Mouse (Mus musculus) hindbrain, embryonic 12.5 days (tissue): ENCODE measurements around the gene Dcbld1. TPM values are rescaled to one million over a fixed set of nuclear protein-coding genes. Genes with fewer than 3 reads are reported as not detected.

Source experiments
- ATAC-seq: fragments of 200-750 bp; cut with Nextera tagmentation; 2 replicates; pipeline ENCODE4 v1.8.0; 2017; ENCODE audit warnings: moderate TSS enrichment; ENCODE audit not compliant: low FRiP score
- H3K27ac ChIP-seq: fragments of 300-500 bp; sonication (generic); 2 replicates; pipeline ENCODE4 v1.5.1; 2016; ENCODE audit warnings: mild to moderate bottlenecking
- H3K27me3 ChIP-seq: fragments of 300-500 bp; sonication (generic); 2 replicates; pipeline ENCODE4 v1.6.1; 2016; ENCODE audit warnings: mild to moderate bottlenecking
- H3K36me3 ChIP-seq: fragments of 300-500 bp; sonication (generic); 2 replicates; pipeline ENCODE4 v1.6.1; 2016; ENCODE audit warnings: mild to moderate bottlenecking
- H3K4me1 ChIP-seq: fragments of 300-500 bp; sonication (generic); 2 replicates; pipeline ENCODE4 v1.6.1; 2016
- H3K4me2 ChIP-seq: fragments of 300-500 bp; sonication (generic); replicated peaks from 2 replicates; pipeline ENCODE4 v1.6.1; 2016; ENCODE audit warnings: mild to moderate bottlenecking
- H3K4me3 ChIP-seq: fragments of 300-500 bp; sonication (generic); 2 replicates; pipeline ENCODE4 v1.5.1; 2016; ENCODE audit warnings: mild to moderate bottlenecking
- H3K9ac ChIP-seq: fragments of 300-500 bp; sonication (generic); 2 replicates; pipeline ENCODE4 v1.6.1; 2016; ENCODE audit warnings: mild to moderate bottlenecking, moderate library complexity
- H3K9me3 ChIP-seq: fragments of 300-500 bp; sonication (generic); replicated peaks from 2 replicates; pipeline ENCODE4 v1.6.1; 2016; ENCODE audit warnings: mild to moderate bottlenecking
- WGBS: fragments of 180-500 bp; shearing (Covaris S2); methylation state at CpG from one replicate; pipeline ENCODE4 v1.1.7; 2016; 5-methylcytosine and 5-hydroxymethylcytosine counted together
- polyA plus RNA-seq: library from polyadenylated mRNA; unstranded; fragments of >200 nt; fragmentation: Nextera tagmentation; extraction: Ambion mirVana; gene quantifications from 2 replicates; pipeline ENCODE4 v1.2.1, GENCODE M21; 2016

The Dcbld1 gene
- 25.9 and 27.5 TPM in 2 replicates for polyA plus RNA-seq

DNA sequence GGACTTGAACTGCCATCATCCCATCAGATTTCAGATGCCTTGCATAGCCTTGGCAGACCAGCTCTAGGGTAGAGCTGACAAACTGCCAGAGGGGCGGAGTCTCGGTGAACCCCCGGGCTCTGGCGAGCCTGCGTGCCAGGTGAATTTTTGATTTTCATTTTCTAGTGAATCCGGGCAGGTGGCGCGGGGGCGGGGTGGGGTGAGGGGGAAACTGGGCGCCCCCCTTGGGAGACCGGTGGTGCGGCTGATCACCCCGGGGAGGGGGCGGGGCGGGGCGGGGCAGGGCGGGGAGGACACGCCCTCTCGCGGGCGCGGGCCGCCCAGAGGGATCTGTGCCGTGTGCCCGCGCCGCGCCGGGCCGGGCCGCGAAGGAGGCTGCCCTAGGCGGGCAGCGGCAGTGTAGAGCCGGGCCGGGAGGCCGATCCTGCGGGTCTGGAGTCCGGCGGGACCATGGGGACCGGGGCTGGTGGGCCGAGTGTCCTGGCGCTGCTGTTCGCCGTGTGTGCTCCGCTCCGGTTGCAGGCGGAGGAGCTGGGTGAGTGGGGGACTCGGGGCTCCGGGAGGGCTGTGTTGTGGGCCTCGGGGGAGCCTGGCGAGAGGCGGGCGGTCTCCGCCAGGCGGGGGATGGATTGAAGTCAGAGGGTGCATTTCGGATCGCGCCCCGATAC lies at the start of gene Dcbld1:
Gene Dcbld1, plus strand, starts transcription at position 319 of the 668 bp plus-strand sequence.
- H3K9ac ChIP-seq = peak within 1 kb of the TSS; percentile 88
- WGBS = under 1% methylated on average over 51 of the region's 60 CpGs

DNA sequence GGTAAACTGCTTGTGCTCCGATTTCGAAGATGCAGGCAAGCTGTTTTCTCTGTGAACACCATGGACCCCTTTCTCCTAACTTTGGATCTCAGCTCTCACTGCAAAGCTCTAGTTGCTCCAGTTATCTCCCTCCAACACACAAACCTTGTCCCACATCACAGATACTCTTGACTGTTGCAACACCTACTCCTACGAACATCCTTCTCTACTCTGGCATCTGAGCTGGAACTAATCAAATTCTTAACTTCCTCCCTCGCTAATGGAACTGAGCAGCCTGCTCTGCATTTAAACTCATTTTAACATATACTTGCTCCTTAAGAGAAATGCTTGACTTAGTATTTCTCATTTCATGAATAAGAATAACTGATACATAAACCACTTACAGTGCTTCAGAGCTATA lies 47.5 kb upstream of the Dcbld1 start:
- Histone ChIP-seq H3K36me3 (no peaks in the 10 kb centered on the region), H3K9ac (no peak overlapping the region), H3K27me3 (no peaks in the 10 kb centered on the region), H3K4me3 (no peak overlapping the region), H3K9me3 (no peaks in the 10 kb centered on the region), H3K4me2 (no peak overlapping the region), H3K27ac (no peak overlapping the region), H3K4me1 (no peaks in the 10 kb centered on the region)
- no peak for ATAC-seq
- 92% methylated on average over 4 of the region's 4 CpGs for WGBS

More for the DNA sequence above, at the start of gene Dcbld1:
- no peaks in the 10 kb centered on the region for H3K9me3 ChIP-seq
- H3K4me2 ChIP-seq = peak within 1 kb of the TSS; percentile 87
- peaks cover 7% of the 10 kb centered on the region for H3K4me1 ChIP-seq
- H3K4me3 ChIP-seq = peak within 1 kb of the TSS; percentile 86
- 0 out of 2 replicates have a peak, but pooled peaks cover 6% of the 10 kb centered on the region for H3K27me3 ChIP-seq
- no peaks in the 10 kb centered on the region for H3K36me3 ChIP-seq
- peak within 1 kb of the TSS; percentile 66 for H3K27ac ChIP-seq
- peak; percentile 96 for ATAC-seq

DNA sequence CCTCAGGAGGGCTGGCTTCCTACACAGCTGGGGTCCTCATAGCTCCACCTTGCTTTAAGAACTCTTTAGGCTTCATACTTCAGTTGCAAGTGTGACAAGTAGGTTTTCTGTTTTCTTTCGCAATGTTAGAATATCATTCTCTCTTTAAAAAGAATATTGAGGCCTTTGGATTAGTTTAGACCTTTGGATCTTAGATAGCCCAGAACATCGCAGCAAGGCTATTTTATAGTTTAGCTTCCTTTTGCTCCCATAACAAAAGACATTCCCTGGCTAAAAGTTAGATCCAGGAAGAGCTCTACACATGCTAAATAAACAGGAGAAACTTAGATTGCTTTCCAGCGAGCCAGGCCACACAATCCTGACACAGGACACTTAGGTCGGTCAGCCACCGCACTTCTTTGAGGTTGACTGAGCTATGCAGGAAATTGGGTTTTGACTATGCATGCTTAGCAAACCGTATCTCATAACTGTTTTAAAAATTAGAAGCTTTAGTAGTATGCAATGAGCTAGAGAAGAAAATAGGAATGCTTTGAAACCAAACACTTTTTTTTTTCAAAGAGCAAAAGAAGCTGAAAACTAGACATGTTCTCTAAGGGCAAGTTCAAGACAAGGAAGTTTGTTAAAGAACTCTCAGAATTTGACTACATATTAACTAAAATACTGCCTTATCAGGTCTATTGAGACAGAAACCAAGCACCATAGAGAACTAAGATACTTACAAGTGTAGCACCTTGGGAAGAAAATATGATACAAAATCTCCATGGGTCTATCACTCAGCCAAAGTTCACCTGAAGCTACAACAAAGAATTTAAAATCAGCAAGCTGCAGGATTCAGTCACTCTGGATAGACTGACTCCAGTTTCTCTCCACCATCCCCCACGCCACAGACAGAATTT lies 38.2 kb upstream of the Dcbld1 start, which contains the start of gene Ros1:
Gene Ros1, minus strand, starts transcription at position 288 of the 896 bp plus-strand sequence.
- H3K27ac ChIP-seq = no peak within 1 kb of the TSS
- no peak within 1 kb of the TSS for H3K4me2 ChIP-seq
- no peaks in the 10 kb centered on the region for H3K36me3 ChIP-seq
- 0 out of 2 replicates have a peak, but pooled peaks cover 3% of the 10 kb centered on the region for H3K9me3 ChIP-seq
- WGBS = 78% methylated on average over 7 of the region's 7 CpGs
- H3K27me3 ChIP-seq = no peaks in the 10 kb centered on the region
- H3K4me3 ChIP-seq = no peak within 1 kb of the TSS
- no peaks in the 10 kb centered on the region for H3K4me1 ChIP-seq
- no peak for ATAC-seq
- H3K9ac ChIP-seq = no peak within 1 kb of the TSS

DNA sequence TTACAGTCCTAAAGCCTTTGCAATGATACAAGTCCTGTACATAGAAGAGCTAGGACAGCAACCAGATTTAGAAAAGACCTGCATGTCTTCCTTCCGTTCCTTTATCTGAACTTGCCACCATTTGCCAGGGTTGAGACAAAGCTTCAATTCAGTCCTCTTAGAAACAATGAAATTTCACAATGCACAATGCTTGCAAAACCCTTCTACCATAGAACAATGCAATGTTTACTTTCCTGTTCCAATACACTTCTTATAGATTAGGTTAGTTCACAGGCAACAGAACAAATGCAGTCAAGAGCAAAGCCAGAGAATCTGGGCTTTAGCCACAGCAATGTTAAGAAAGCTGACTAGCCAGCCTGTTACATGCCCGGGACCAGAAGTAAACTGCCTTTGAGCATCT lies 29.4 kb upstream of the Dcbld1 start:
- no peak overlapping the region for H3K4me3 ChIP-seq
- H3K4me2 ChIP-seq = no peak overlapping the region
- no peaks in the 10 kb centered on the region for H3K4me1 ChIP-seq
- no peaks in the 10 kb centered on the region for H3K9me3 ChIP-seq
- no peak overlapping the region for H3K9ac ChIP-seq
- H3K36me3 ChIP-seq = no peaks in the 10 kb centered on the region
- H3K27me3 ChIP-seq = no peaks in the 10 kb centered on the region
- ATAC-seq = no peak
- H3K27ac ChIP-seq = no peak overlapping the region
- WGBS = 91% methylated on average over 2 of the region's 2 CpGs

DNA sequence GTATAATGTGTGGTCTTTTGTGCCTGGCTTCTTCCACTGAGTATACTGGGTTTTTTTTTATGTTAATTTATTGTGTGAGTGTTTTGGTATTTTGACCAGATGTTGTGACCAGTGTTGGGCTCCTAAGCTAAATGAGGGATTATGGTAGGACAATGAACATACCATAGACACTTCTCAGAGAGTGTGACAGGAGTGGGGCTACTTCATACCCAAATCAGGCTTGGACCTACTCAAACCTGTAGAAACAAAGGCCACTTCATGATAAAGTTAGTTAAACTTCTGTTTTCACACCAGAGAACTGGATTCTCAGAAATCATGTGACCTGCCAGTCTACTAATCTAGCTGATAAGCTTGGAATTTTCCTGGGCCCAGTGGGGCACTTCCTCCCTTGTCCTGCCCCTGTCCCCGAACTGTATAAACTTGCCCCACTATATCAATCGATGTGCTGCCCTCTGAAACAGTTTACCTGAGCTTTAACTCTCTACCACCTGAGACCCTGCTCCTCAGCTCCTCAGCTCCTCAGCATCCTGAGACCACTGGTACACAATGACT lies 18.1 kb upstream of the Dcbld1 start:
- Histone ChIP-seq H3K9me3 (no peaks in the 10 kb centered on the region), H3K36me3 (no peaks in the 10 kb centered on the region), H3K9ac (no peak overlapping the region), H3K4me3 (no peak overlapping the region), H3K27me3 (no peaks in the 10 kb centered on the region), H3K27ac (no peak overlapping the region), H3K4me1 (no peaks in the 10 kb centered on the region), H3K4me2 (no peak overlapping the region)
- no peak for ATAC-seq
- 65% methylated on average over 2 of the region's 2 CpGs for WGBS

DNA sequence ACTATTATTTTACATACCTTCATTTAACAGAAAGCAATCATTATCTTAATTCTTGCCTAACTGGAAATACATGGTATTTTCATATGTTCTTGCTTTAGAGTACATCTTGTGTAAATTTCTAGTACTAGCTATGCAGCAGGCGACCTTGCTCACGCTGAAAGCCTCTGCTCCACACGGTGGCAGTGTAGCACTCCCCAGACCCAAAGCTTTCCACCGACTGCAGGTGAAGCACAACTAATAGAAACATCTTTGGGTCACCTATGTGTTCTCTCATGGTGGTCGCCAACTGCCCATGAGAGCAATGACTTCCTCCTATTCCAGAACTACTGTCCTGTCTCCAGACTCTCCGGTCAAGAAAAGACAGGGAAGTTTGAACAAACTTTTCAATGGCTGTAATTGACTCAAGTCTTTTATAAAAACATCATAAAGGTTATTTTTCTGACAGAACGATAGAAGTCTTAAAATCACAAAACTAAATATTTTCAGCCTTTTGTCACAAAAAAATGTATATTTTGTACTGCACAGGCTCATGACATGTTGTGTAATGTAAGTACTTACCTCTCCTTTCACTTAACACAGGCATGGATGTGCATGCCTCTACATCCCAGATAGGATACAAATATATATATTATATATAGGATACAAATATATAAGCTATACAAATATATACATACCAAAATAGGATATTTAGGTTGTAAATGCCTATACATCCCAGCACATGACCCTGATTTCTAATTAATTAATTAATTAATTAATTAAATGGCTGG lies 16.4 kb upstream of the Dcbld1 start:
- Histone ChIP-seq H3K4me1 (no peaks in the 10 kb centered on the region), H3K4me3 (no peak overlapping the region), H3K27me3 (no peaks in the 10 kb centered on the region), H3K4me2 (no peak overlapping the region), H3K36me3 (no peaks in the 10 kb centered on the region), H3K9ac (no peak overlapping the region), H3K9me3 (no peaks in the 10 kb centered on the region), H3K27ac (no peak overlapping the region)
- 0 out of 2 replicates have a peak, but pooled peaks have one; percentile 16 for ATAC-seq
- WGBS = 26% methylated on average over 7 of the region's 7 CpGs

DNA sequence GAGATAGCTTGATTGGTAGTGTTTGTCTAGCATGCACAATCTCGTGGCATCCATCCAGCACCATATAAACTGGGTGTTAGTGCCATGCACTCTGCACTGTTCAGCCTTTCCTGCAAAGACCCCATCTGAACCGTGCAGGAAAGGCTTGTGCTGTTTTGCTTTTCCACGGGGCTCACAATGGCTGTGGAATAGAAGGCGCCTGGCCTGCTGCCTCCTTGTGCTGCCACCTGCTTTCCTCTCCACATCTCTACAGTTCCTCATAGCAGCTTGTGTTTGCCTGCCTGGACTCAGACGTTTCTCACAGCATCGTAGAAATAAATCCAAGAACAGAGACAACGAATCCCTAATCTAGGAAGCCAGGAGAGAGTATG lies 15.9 kb upstream of the Dcbld1 start:
- ATAC-seq = 0 out of 2 replicates have a peak, but pooled peaks have one; percentile 61
- H3K9ac ChIP-seq = no peak overlapping the region
- H3K36me3 ChIP-seq = no peaks in the 10 kb centered on the region
- no peaks in the 10 kb centered on the region for H3K27me3 ChIP-seq
- H3K27ac ChIP-seq = no peak overlapping the region
- no peak overlapping the region for H3K4me2 ChIP-seq
- no peak overlapping the region for H3K4me3 ChIP-seq
- no peaks in the 10 kb centered on the region for H3K4me1 ChIP-seq
- H3K9me3 ChIP-seq = no peaks in the 10 kb centered on the region
- WGBS = 55% methylated on average over 7 of the region's 7 CpGs

DNA sequence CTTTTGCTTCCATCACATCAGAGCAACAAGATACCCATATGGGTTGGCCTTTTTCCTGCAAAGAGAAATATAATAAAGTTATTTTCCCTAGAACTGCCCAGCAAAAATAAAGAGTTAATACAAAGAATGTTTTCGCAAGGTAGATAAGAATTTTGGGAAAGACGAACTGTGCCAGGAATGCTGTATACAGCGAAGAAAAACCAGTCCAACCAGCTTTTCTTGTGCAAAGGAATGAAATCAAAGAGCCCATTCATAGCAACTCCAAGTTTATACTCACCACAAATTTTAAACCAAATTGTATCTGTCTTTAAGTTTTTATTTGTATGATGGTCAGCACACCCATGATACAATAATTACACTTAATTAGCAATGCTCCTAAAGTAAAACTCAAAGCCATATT lies 13.8 kb upstream of the Dcbld1 start:
- Histone ChIP-seq H3K4me3 (no peak overlapping the region), H3K27ac (no peak overlapping the region), H3K27me3 (no peaks in the 10 kb centered on the region), H3K4me1 (no peaks in the 10 kb centered on the region), H3K9ac (no peak overlapping the region), H3K9me3 (no peaks in the 10 kb centered on the region), H3K4me2 (no peak overlapping the region), H3K36me3 (no peaks in the 10 kb centered on the region)
- WGBS = 81% methylated on average over 3 of the region's 3 CpGs
- no peak for ATAC-seq

DNA sequence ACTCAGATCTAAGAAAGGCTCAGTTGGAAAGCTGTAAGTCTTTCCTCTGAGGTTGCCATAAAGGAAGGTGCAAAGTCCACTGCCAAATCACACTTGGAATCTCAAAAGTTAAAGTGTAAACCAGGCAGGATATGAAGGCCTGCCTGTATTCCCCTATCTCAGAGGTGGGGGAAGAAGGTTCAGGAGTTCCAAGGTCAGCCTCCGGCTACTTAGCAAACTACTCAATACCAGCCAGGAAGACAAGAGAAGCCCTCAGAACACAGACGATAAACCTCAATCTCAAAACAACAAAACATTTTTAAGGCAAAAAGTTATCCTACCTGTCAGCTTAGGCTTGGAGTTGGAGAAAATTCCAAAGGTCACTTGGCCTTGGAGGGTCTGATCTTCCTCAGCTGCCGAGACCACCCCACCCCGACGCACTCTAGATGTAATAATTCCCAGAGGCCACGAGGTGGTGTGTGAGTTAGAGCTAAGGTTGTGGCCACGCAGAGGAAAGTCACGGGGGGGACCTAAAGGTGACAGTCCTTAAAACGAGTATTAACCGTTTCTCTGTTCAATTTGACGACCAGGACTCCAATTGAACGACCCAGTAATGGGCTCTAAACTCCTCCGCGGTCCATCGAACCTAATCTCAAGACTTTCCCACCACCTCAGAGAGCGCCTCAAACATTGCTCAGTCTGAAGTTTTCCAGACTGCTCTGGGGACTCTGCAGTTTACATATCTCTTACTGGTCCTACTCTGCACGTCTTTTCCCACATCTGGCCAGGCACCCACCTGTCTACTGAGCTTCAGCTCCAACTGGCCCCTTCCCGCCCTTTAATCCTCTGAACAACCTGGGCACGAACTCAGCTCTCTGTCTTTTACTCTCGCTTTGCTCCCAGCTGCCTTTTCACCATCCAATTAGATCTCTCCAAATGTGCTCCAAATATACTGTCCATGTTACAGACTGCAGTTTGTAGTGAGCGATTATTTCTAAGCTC lies 933 bp upstream of the Dcbld1 start:
- ATAC-seq = peak; percentile 21
- no peaks in the 10 kb centered on the region for H3K9me3 ChIP-seq
- 19% methylated on average over 21 of the region's 21 CpGs for WGBS
- no peak overlapping the region for H3K9ac ChIP-seq
- H3K27me3 ChIP-seq = 0 out of 2 replicates have a peak, but pooled peaks cover 6% of the 10 kb centered on the region
- peak overlapping the region; percentile 86 for H3K4me3 ChIP-seq
- H3K36me3 ChIP-seq = no peaks in the 10 kb centered on the region
- no peak overlapping the region for H3K27ac ChIP-seq
- H3K4me1 ChIP-seq = peaks cover 7% of the 10 kb centered on the region
- peak overlapping the region; percentile 87 for H3K4me2 ChIP-seq

DNA sequence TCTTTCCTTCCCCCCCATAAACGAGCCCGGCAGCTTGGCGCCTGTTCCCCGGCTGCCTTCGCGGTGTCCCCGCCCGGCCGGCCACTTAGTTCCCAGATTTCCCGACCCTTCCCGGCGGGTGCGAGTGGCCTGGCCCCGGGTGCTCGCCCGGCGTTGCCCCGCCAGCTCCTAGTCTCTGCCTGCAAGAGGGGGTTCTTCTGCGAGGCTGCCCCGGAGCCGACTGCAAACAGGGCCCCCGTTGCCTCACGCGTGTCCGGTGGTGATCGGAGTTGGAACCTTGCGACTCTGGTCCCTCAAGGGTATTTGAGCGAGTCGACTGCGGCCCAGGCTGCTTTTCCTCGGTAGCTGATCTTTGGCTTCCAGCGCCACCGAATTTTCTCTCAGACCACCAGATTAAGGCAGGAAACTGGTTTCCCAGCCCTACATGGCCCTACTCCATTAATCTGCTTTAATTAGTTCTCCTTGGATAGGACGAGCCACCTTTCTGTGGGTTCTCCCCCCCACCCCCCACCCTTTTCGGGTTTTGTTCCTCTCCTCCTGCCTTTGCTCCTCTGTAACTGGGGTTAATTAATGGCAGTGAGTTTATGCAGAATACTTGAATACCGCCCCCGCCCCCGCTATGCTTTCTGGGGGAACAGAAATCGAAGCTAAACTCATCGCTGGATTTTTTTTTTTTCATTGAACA lies 692 bp downstream of the Dcbld1 start:
- peaks cover 7% of the 10 kb centered on the region for H3K4me1 ChIP-seq
- peak overlapping the region; percentile 88 for H3K9ac ChIP-seq
- 0 out of 2 replicates have a peak, but pooled peaks cover 6% of the 10 kb centered on the region for H3K27me3 ChIP-seq
- H3K36me3 ChIP-seq = no peaks in the 10 kb centered on the region
- peak overlapping the region; percentile 66; the same call in 1 of the 2 replicates for H3K27ac ChIP-seq
- ATAC-seq = peak; percentile 68
- H3K4me3 ChIP-seq = peak overlapping the region; percentile 86
- H3K4me2 ChIP-seq = peak overlapping the region; percentile 87
- under 1% methylated on average over 40 of the region's 40 CpGs for WGBS
- no peaks in the 10 kb centered on the region for H3K9me3 ChIP-seq
